Mouse (Mus musculus): ENCODE measurements around the gene Pax2.

Pax2 gene

DNA sequence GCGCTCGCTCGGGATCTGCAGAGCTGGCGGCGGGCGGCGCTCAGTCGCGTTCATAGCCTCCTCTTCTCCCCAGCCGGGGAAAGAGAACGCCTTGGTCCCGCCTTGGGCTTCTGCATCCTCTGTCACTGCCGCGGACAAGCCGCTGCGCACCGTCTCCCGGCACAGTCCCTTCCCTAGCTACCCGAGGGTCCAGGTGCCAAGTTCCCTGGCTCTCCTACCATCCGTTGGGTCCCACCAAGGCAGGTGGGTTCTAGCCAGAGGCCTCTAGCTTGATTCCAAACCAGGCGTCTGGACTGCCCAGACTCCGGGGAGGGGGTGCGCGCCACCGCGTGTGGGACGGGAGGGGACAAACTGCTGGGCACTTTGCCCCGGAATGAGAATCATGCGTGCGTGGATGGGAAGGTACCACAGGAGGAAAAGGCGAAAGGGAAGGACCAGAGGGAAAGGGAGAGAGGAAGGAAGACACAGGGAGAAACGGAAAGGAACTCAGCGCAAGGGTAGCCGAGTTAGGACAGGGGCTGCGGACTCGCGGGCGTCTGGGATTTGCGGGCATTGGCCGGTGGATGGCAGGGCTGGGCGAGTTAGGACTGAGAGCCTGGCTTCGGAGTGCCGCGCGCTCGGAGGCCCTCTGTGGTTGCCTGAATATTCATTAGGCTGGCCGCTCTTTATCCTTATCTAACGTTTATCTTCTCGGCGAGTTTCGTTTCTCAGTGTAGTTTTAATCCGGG is at the start of gene Pax2:
Pax2 (plus strand) TSS at position 353 of the 728 bp plus-strand sequence.
- no peak for DNase-seq (ENCODE audit: low spot score in 2 of 2)

GRCm38 (mm10) chr19:44708885-44709284 is 47.0 kb upstream of the Pax2 start:
- DNase-seq (ENCODE audit: low spot score in 2 of 2), result no peak

DNA sequence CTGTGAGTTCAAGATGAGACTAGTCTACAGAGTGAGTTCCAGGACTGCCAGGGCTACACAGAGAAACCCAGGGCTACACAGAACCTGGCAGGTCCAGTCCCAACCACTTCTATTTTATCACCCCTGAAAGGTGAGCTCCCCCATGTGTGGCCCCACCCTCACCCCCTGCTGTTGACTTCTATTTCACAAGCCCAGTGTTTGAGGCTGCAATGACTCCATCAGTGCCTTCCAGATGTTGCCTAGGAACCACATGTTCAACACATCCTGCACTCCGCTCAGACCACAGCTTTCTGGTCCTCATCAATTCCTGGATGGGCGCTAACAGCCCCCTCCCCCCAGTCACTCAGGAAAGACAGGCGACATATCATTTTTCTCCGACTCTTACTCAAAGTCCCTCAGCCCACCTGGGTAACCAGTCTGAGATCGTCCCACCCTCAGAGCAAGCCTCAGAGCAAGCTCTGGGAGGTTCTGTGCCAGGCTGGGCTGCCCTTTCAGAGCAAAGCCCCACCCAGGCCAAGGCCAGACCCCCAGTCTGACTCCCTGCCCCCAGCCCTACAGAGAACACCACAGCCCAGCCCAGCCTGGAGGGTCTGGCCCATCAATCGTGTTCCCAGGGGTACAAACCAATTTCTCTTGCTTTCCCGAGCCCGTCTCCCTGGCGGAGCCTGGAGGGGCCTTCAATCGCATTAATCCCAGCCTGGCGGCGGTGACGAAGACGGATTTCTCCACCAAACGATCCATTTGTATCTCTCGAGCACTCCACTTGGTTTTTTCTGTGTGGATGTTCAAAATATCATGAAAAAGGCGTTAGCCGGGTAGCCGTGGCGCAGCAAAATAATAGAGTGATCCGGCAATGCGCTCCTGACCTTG is 38.9 kb upstream of the Pax2 start:
- no peak for DNase-seq (ENCODE audit: low spot score in 2 of 2)

- DNase-seq (ENCODE audit: low spot score in 2 of 2), result no peak
Measured at GRCm38 (mm10) chr19:44719292-44720193, 36.3 kb upstream of the Pax2 start.

- DNase-seq (ENCODE audit: low spot score in 2 of 2), result no peak
Measured at GRCm38 (mm10) chr19:44720194-44720521, 35.7 kb upstream of the Pax2 start.

DNA sequence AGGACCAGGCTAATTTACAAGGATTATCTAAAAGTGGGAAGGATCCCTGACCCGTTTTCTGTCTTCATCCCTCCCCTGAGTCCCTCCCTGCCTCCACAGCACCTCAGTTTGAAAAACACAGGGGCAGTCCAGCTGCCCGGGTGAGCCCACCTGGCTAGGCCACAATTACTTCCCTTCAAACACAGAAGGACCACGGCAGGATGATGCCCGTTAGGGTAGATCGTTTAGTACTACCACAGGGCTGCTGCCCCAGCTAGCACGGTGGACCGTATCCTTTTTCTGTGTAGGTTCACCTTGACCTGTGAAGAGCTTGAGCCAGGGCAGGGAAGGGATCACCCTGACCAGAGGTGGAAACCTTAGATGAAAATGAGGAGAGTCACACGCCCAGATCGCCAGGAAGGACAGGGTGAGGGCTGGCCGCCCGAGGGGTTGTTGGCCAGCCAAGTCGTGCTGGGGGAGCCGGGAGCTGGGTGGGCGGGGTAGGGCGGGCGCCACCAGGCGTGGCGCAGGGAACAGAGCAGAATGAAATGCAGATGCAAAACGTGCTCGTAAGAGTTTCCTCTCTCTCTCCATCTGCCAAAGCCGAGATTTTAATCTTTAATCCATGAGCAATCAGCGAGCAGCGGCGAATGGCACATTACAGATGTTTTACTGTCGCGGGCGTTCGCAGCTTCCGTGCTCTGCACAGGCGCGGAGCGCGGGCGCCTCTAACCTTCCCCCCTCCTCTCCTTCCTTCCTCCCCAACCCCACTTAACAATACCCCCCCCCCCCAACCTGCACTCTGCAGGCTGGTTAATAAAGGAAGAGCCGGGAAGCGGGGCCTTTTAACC is 32.0 kb upstream of the Pax2 start:
- no peak for DNase-seq (ENCODE audit: low spot score in 2 of 2)

- DNase-seq (ENCODE audit: low spot score in 2 of 2), result no peak
Measured at GRCm38 (mm10) chr19:44725951-44726791, 29.7 kb upstream of the Pax2 start.

GRCm38 (mm10) chr19:44734116-44734515 is 21.7 kb upstream of the Pax2 start:
- DNase-seq (ENCODE audit: low spot score in 2 of 2), result no peak

GRCm38 (mm10) chr19:44734682-44735081 is 21.2 kb upstream of the Pax2 start:
- DNase-seq (ENCODE audit: low spot score in 2 of 2), result no peak

- no peak for DNase-seq (ENCODE audit: low spot score in 2 of 2)
Measured at GRCm38 (mm10) chr19:44740300-44740699, 15.5 kb upstream of the Pax2 start.

- no peak for DNase-seq (ENCODE audit: low spot score in 2 of 2)
Measured at GRCm38 (mm10) chr19:44741091-44741763, 14.6 kb upstream of the Pax2 start.

GRCm38 (mm10) chr19:44741764-44742127 is 14.1 kb upstream of the Pax2 start:
- DNase-seq (ENCODE audit: low spot score in 2 of 2), result no peak

- DNase-seq (ENCODE audit: low spot score in 2 of 2), result no peak
Measured at GRCm38 (mm10) chr19:44742131-44743020, 13.5 kb upstream of the Pax2 start.

DNA sequence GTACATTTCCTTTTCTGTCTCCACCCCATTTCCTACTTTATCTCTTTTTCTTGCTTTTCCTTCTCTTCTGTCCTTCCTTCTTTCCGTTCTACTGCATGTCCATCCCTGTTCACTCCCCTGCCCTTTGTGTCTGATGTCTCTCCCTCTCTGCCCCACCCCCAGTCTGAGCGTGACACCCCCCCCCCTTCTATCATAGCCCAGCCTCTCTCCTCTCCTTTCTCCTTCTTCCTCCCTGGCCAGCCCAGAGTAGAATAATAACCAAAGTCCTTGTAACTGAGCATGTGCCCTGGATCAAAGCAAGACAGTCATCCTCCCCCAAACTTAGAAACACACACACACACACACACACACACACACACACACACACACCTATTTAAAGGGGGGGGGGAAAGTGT is 12.8 kb upstream of the Pax2 start:
- no peak for DNase-seq (ENCODE audit: low spot score in 2 of 2)

- DNase-seq (ENCODE audit: low spot score in 2 of 2), result no peak
Measured at GRCm38 (mm10) chr19:44743961-44744520, 11.8 kb upstream of the Pax2 start.

DNA sequence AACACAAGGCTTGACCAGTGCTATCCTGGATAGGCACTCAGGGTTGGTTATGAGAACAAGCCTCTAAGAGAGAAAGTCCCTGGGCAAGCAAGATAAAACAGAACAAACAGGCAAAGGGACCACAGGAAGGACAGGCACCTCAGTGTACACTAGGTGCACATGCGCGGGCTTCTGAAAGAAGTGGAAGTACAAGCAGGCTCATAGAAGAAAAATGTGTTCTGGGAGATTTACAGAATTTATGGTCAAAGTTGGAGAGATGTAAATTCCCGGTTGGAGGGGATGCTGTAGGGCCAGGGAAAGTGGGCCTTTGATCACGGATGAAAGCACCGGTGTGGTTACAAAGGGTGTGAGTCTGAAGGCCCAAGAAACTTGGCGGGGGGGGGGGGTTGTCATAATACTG is 10.1 kb upstream of the Pax2 start:
- no peak for DNase-seq (ENCODE audit: low spot score in 2 of 2)

GRCm38 (mm10) chr19:44746541-44747024 is 9.3 kb upstream of the Pax2 start:
- no peak for DNase-seq (ENCODE audit: low spot score in 2 of 2)

GRCm38 (mm10) chr19:44747471-44747870 is 8.4 kb upstream of the Pax2 start:
- no peak for DNase-seq (ENCODE audit: low spot score in 2 of 2)
